Mouse (Mus musculus) C2C12 (cell line): ENCODE data around the gene Zfp524.

Experiments used
- CTCF ChIP-seq: IDR thresholded peaks from one replicate; pipeline ENCODE4 v1.5.1; 2011; ENCODE audit not compliant: control insufficient read depth, insufficient read depth, insufficient read length
- MAX ChIP-seq: IDR thresholded peaks from one replicate; pipeline ENCODE4 v1.6.1; 2011; ENCODE audit warnings: mild to moderate bottlenecking, control low read depth
- USF1 ChIP-seq: IDR thresholded peaks from one replicate; pipeline ENCODE4 v1.6.1; 2011; ENCODE audit warnings: low read depth, mild to moderate bottlenecking, control low read depth, moderate library complexity

GRCm38 (mm10) chr7:5008229-5008628 is 6.0 kb upstream of the Zfp524 start:
- TF ChIP-seq CTCF (no peak), USF1 (no peak), MAX (no peak)
